Mouse (Mus musculus) CH12.LX (cell line): ENCODE data around the gene Usp37. TPM values are rescaled to one million over a fixed set of nuclear protein-coding genes. Genes with fewer than 3 reads are reported as not detected.
A peak's percentile ranks its signal among the peaks of the same experiment; 100 is the strongest.

ENCODE experiments used
- DNase-seq: peaks from one replicate; pipeline ENCODE4 v3.0.0-alpha.2; 2013; ENCODE audit errors: extremely low read depth
- H3K27ac ChIP-seq: 2 replicates; pipeline ENCODE4 v1.5.1; 2012; ENCODE audit warnings: low read depth, mild to moderate bottlenecking, control low read depth, moderate library complexity; ENCODE audit not compliant: insufficient read depth
- H3K27me3 ChIP-seq: replicated peaks from 2 replicates; pipeline ENCODE3; 2012; ENCODE audit warnings: inconsistent platforms
- H3K36me3 ChIP-seq, 2 experiments: replicated peaks in 1 of 2; 2 replicates each; pipeline versions ENCODE3 to v1.6.1; 2012; ENCODE audit warnings: inconsistent platforms in 1 of 2, low read length in 1 of 2, mild to moderate bottlenecking in 1 of 2, mixed read lengths in 1 of 2, moderate library complexity in 1 of 2; ENCODE audit not compliant: control insufficient read depth in 1 of 2, insufficient read depth in 1 of 2
- H3K4me1 ChIP-seq, 2 experiments: 2 replicates each; pipeline ENCODE4 v1.6.1; 2012; ENCODE audit warnings: inconsistent platforms in 1 of 2, moderate library complexity in 1 of 2; ENCODE audit not compliant: insufficient read depth in 2 of 2, control insufficient read depth in 1 of 2
- H3K4me2 ChIP-seq: 2 replicates; pipeline ENCODE4 v1.6.1; 2012; ENCODE audit warnings: low read depth, mild to moderate bottlenecking, control low read depth; ENCODE audit not compliant: poor library complexity, insufficient read depth, severe bottlenecking
- H3K4me3 ChIP-seq, 3 experiments: fragments of 150-350 bp in 1 of 3; sonication (generic) in 1 of 3; replicated peaks in 1 of 3; 2 replicates each; pipeline versions ENCODE3 to v1.5.1; 2011 to 2012; ENCODE audit warnings: low read depth in 2 of 3, low read length in 2 of 3, mild to moderate bottlenecking in 2 of 3, moderate library complexity in 2 of 3, control low read depth in 1 of 3, improper control_type of control experiment in 1 of 3, inconsistent platforms in 1 of 3, mixed read lengths in 1 of 3; ENCODE audit not compliant: poor library complexity in 1 of 3
- H3K79me2 ChIP-seq: replicated peaks from 2 replicates; pipeline ENCODE4 v1.6.1; 2012; ENCODE audit warnings: mild to moderate bottlenecking, moderate library complexity; ENCODE audit not compliant: control insufficient read depth, poor library complexity, insufficient read depth, severe bottlenecking; ENCODE audit errors: extremely low read depth
- H3K9ac ChIP-seq: 2 replicates; pipeline ENCODE4 v1.6.1; 2012; ENCODE audit warnings: low read depth, mild to moderate bottlenecking, control low read depth, moderate library complexity; ENCODE audit not compliant: insufficient read depth
- H3K9me3 ChIP-seq: replicated peaks from 2 replicates; pipeline ENCODE3; 2012; ENCODE audit warnings: low read length, inconsistent platforms, mixed read lengths
- BHLHE40 ChIP-seq: IDR thresholded peaks from 2 replicates; pipeline ENCODE4 v1.6.1; 2011; ENCODE audit warnings: mild to moderate bottlenecking, low read depth, low read length, improper control_type of control experiment
- CHD1 ChIP-seq: IDR thresholded peaks from 2 replicates; pipeline ENCODE4 v1.6.1; 2012; ENCODE audit warnings: low read depth, low read length, improper control_type of control experiment, inconsistent platforms
- CTCF ChIP-seq, 2 experiments: IDR thresholded peaks in 1 of 2; conservative IDR thresholded peaks in 1 of 2; 2 replicates each; pipeline ENCODE4 v1.5.1; 2011 to 2012; ENCODE audit warnings: low read depth in 2 of 2, low read length in 2 of 2, improper control_type of control experiment in 1 of 2, inconsistent platforms in 1 of 2, mild to moderate bottlenecking in 1 of 2, moderate library complexity in 1 of 2
- E2F4 ChIP-seq: IDR thresholded peaks from 2 replicates; pipeline ENCODE4 v1.6.1; 2011; ENCODE audit warnings: low read depth, low read length, improper control_type of control experiment; ENCODE audit not compliant: insufficient replicate concordance
- ETS1 ChIP-seq: conservative IDR thresholded peaks from 2 replicates; pipeline ENCODE4 v1.6.1; 2012; ENCODE audit warnings: low read depth, mild to moderate bottlenecking, inconsistent platforms, low read length, improper control_type of control experiment, moderate library complexity
- GABPA ChIP-seq: IDR thresholded peaks from 2 replicates; pipeline ENCODE4 v1.6.1; 2012; ENCODE audit warnings: low read depth, low read length, improper control_type of control experiment, inconsistent platforms; ENCODE audit not compliant: insufficient replicate concordance
- JUND ChIP-seq: conservative IDR thresholded peaks from 2 replicates; pipeline ENCODE4 v1.6.1; 2011; ENCODE audit warnings: low read depth, low read length, improper control_type of control experiment
- MAFK ChIP-seq: IDR thresholded peaks from 2 replicates; pipeline ENCODE4 v1.6.1; 2011; ENCODE audit warnings: low read length, improper control_type of control experiment; ENCODE audit not compliant: insufficient replicate concordance
- MAZ ChIP-seq: IDR thresholded peaks from 2 replicates; pipeline ENCODE4 v1.6.1; 2012; ENCODE audit warnings: low read depth, mild to moderate bottlenecking, inconsistent platforms, low read length, improper control_type of control experiment, moderate library complexity
- MXI1 ChIP-seq: IDR thresholded peaks from 2 replicates; pipeline ENCODE4 v1.6.1; 2011; ENCODE audit warnings: mild to moderate bottlenecking, low read depth, low read length, improper control_type of control experiment
- MYC ChIP-seq: IDR thresholded peaks from 2 replicates; pipeline ENCODE4 v1.6.1; 2011; ENCODE audit warnings: low read depth, mild to moderate bottlenecking, improper control_type of control experiment, low read length
- NELFE ChIP-seq: IDR thresholded peaks from 2 replicates; pipeline ENCODE4 v1.6.1; 2011; ENCODE audit warnings: low read depth, low read length, improper control_type of control experiment
- NRF1 ChIP-seq: IDR thresholded peaks from 2 replicates; pipeline ENCODE4 v1.6.1; 2014; ENCODE audit warnings: low read depth, mild to moderate bottlenecking, inconsistent platforms, low read length, improper control_type of control experiment, moderate library complexity
- PAX5 ChIP-seq: IDR thresholded peaks from 2 replicates; pipeline ENCODE4 v1.6.1; 2012; ENCODE audit warnings: low read length, inconsistent platforms, mixed read lengths
- POLR2A ChIP-seq: IDR thresholded peaks from 2 replicates; pipeline ENCODE4 v1.6.1; 2011; ENCODE audit warnings: low read depth, mild to moderate bottlenecking, improper control_type of control experiment, low read length
- RCOR1 ChIP-seq: conservative IDR thresholded peaks from 2 replicates; pipeline ENCODE4 v1.6.1; 2012; ENCODE audit warnings: low read depth, mild to moderate bottlenecking, inconsistent platforms, low read length, improper control_type of control experiment
- SMC3 ChIP-seq: IDR thresholded peaks from 2 replicates; pipeline ENCODE4 v1.6.1; 2011; ENCODE audit warnings: low read depth, low read length, improper control_type of control experiment
- TCF12 ChIP-seq: IDR thresholded peaks from 2 replicates; pipeline ENCODE4 v1.6.1; 2014; ENCODE audit warnings: low read depth, mild to moderate bottlenecking, inconsistent platforms, low read length, improper control_type of control experiment
- UBTF ChIP-seq: IDR thresholded peaks from 2 replicates; pipeline ENCODE4 v1.6.1; 2012; ENCODE audit warnings: low read depth, mild to moderate bottlenecking, inconsistent platforms, low read length, improper control_type of control experiment, moderate library complexity
- USF1 ChIP-seq: IDR thresholded peaks from 2 replicates; pipeline ENCODE4 v1.6.1; 2014; ENCODE audit warnings: low read depth, mild to moderate bottlenecking, inconsistent platforms, low read length, improper control_type of control experiment
- ZKSCAN1 ChIP-seq: IDR thresholded peaks from 2 replicates; pipeline ENCODE4 v1.6.1; 2012; ENCODE audit warnings: low read depth, inconsistent platforms, low read length, improper control_type of control experiment, borderline replicate concordance
- ZNF384 ChIP-seq: IDR thresholded peaks from 2 replicates; pipeline ENCODE4 v1.6.1; 2012; ENCODE audit warnings: low read depth, low read length, improper control_type of control experiment, inconsistent platforms
- dilution Hi-C: fragments of 300-500 bp; cut with MboI; formaldehyde crosslinking; loops from 2 replicates; pipeline ENCODE4 v1.14.3; 2020; ENCODE audit warnings: low sequenced_read_pairs; ENCODE audit not compliant: extremely low pct_unique_long_range_greater_than_20kb, extremely low pct_ligation_motif_present
- in situ Hi-C: fragments of 300-500 bp; cut with MboI; formaldehyde crosslinking; loops from 3 replicates; pipeline ENCODE4 v1.14.3; 2019; ENCODE audit warnings: low sequenced_read_pairs, low pct_ligation_motif_present, low pct_unique_long_range_greater_than_20kb, mixed read lengths
- polyA plus RNA-seq: library from polyadenylated mRNA; unstranded; fragments of >175 nt; gene quantifications from 2 replicates; pipeline ENCODE4 v1.2.1, GENCODE M21; 2012; ENCODE audit warnings: low read depth; ENCODE audit not compliant: insufficient read length
- total RNA-seq, 2 experiments: library from RNA; depleted of rRNA; stranded (reverse); fragments of 300-350 nt in 1 of 2; fragments of >200 nt in 1 of 2; gene quantifications; 2 replicates each; pipeline ENCODE4 v1.2.3; 2012 to 2014

Usp37 gene
- total and polyA plus RNA-seq, 3 experiments = 13.8 to 24.5 (median 24.1) TPM

- Histone ChIP-seq H3K27me3 (no peaks in the 10 kb centered on the region), H3K4me2 (no peak overlapping the region), H3K27ac (no peak overlapping the region), H3K4me1 (peaks cover 0 to 10% of the 10 kb centered on the region in 2 experiments; a peak in 2 of 4 replicates), H3K4me3 (no peak overlapping the region), H3K9ac (no peak overlapping the region)
- in situ Hi-C loops = no loop called here
- TF ChIP-seq E2F4 (no peak), PAX5 (no peak), ZNF384 (no peak), NELFE (no peak), MAFK (peak; percentile 79), MXI1 (no peak), ETS1 (no peak)
- TF ChIP-seq, all 38 proteins: peak for 1
- Histone ChIP-seq H3K9me3 (no peaks in the 10 kb centered on the region), H3K79me2 (no peaks in the 10 kb centered on the region), H3K36me3 (no peaks in the 10 kb centered on the region)
- no peak for DNase-seq
- dilution Hi-C loops = no loop called here
Measured at GRCm38 (mm10) chr1:74412711-74413110, 131.4 kb downstream of the Usp37 start.

GRCm38 (mm10) chr1:74411753-74412325 lies 132.2 kb downstream of the Usp37 start:
- Histone ChIP-seq H3K4me3 (no peak overlapping the region), H3K9ac (no peak overlapping the region), H3K27me3 (no peaks in the 10 kb centered on the region), H3K36me3 (no peaks in the 10 kb centered on the region), H3K27ac (no peak overlapping the region), H3K79me2 (no peaks in the 10 kb centered on the region), H3K4me2 (no peak overlapping the region), H3K4me1 (peaks cover 0 to 10% of the 10 kb centered on the region in 2 experiments; a peak in 2 of 4 replicates), H3K9me3 (no peaks in the 10 kb centered on the region)
- in situ Hi-C loops (no loop called here), dilution Hi-C loops (no loop called here)
- no peak for DNase-seq
- TF ChIP-seq ZKSCAN1 = no peak
- no peak for TF ChIP-seq SMC3
- no peak for TF ChIP-seq CTCF (conservative IDR thresholded peaks at IDR 0.05 in 1 of 2, IDR thresholded peaks at IDR 0.05 in 1 of 2; ENCODE audit: low read depth in 2 of 2, low read length in 2 of 2)
- TF ChIP-seq MAZ = no peak
- TF ChIP-seq CHD1 = no peak
- no peak for TF ChIP-seq TCF12
- no peak for TF ChIP-seq MXI1
- no peak for TF ChIP-seq MAFK
- TF ChIP-seq USF1 = no peak
- TF ChIP-seq MYC = no peak
- TF ChIP-seq POLR2A = no peak
- TF ChIP-seq JUND = no peak
- TF ChIP-seq E2F4 = no peak
- TF ChIP-seq UBTF = no peak
- no peak for TF ChIP-seq NRF1
- no peak for TF ChIP-seq RCOR1
- TF ChIP-seq GABPA = no peak
- no peak for TF ChIP-seq BHLHE40
